Comparison of ENCODE assay signal across 16 mouse cellular contexts in the genomic region with DNA sequence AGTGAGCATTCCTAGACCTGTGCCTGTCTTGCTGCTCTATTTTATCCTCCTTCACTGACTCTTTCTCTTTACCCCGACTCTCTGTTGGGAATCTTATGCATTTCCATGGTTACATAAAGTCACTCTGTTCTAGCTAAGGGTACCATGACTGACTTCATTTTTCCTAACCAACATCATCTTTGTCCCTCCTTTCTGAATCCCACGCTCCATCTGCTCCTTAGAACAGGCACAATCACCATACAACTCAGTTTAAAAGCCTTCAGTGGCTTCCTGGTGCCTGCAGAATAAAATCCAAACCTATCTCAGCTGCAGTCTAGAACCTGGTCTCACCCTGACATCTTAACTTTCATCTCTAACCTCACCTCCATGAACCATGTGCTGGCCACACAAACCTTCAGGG. TPM values are rescaled to one million over a fixed set of nuclear protein-coding genes. Genes with fewer than 3 reads are reported as not detected.
DNase-seq lines count a peak whose midpoint lies in the region; ATAC-seq and TF ChIP-seq lines count a peak whose summit lies in the region.
"Had no signal": no experiment of that assay in that cellular context is flagged by ENCODE, and none has a peak within 500 bp of the region (broad histone marks: within the 10 kb centered on the region; RNA-seq: fewer than 3 reads in every experiment).

No protein-coding gene starts in this region.

- H3K4me2 ChIP-seq in heart, embryonic 16.5 days (ENCODE audit: low read depth, low read length) = no peak overlapping the region
- H3K4me2 ChIP-seq in intestine, postnatal 0 days (replicated peaks; ENCODE audit: low read depth) = 0 out of 2 replicates have a peak overlapping the region, but pooled peaks have one; percentile 21
- H3K4me2 ChIP-seq in liver, embryonic 13.5 days = peak overlapping the region; percentile 58
- no peak overlapping the region for H3K4me2 ChIP-seq in forebrain, embryonic 12.5 days
- H3K4me2 ChIP-seq: hindbrain, embryonic 12.5 days; lung, embryonic 15.5 days; midbrain, embryonic 12.5 days; neural tube, embryonic 13.5 days had no signal

- 73% methylated on average over 2 of the region's 2 CpGs for WGBS in heart, embryonic 16.5 days
- WGBS in intestine, postnatal 0 days = 73% methylated on average over 2 of the region's 2 CpGs
- WGBS in liver, embryonic 13.5 days (ENCODE audit: insufficient replicate concordance) = 67% methylated on average over 2 of the region's 2 CpGs
- 77% methylated on average over 2 of the region's 2 CpGs for WGBS in forebrain, embryonic 12.5 days

- no peak overlapping the region for H3K9ac ChIP-seq in heart, embryonic 16.5 days (ENCODE audit: low read length)
- H3K9ac ChIP-seq in intestine, postnatal 0 days (ENCODE audit: low read depth, low read length) = no peak overlapping the region
- H3K9ac ChIP-seq in liver, embryonic 13.5 days = peak overlapping the region; percentile 50
- H3K9ac ChIP-seq in forebrain, embryonic 12.5 days = no peak overlapping the region
- H3K9ac ChIP-seq: hindbrain, embryonic 12.5 days; lung, embryonic 15.5 days; midbrain, embryonic 12.5 days; neural tube, embryonic 13.5 days had no signal

- no peak for ATAC-seq in heart, embryonic 16.5 days (replicated peaks; ENCODE audit: extremely low read depth, insufficient read depth, low FRiP score)
- ATAC-seq in intestine, postnatal 0 days = no peak
- ATAC-seq in liver, embryonic 13.5 days (ENCODE audit: low read depth) = no peak
- no peak for ATAC-seq in forebrain, embryonic 12.5 days (ENCODE audit: low FRiP score)

- TF ChIP-seq CTCF in intestine, postnatal 0 days (IDR thresholded peaks at IDR 0.05; ENCODE audit: low read depth) = no peak

- no peak for DNase-seq in heart, adult 18-20 months
- no peak for DNase-seq in liver, embryonic 13.5 days
- no peak for DNase-seq in ovary, postnatal 10 days (ENCODE audit: low spot score)
- no peak for DNase-seq in yolk sac, embryonic 10.5 days (ENCODE audit: low spot score)
- DNase-seq: adrenal gland, adult 2 months; cerebellum, adult 11 months; kidney, adult 9 months had no signal

- peaks cover 7% of the 10 kb centered on the region for H3K36me3 ChIP-seq in heart, embryonic 16.5 days (ENCODE audit: control insufficient read depth, insufficient read depth)
- peaks cover 17% of the 10 kb centered on the region for H3K36me3 ChIP-seq in intestine, postnatal 0 days (ENCODE audit: control insufficient read depth, insufficient read depth)
- H3K36me3 ChIP-seq in liver, embryonic 13.5 days = 0 out of 2 replicates have a peak, but pooled peaks cover 4% of the 10 kb centered on the region
- 0 out of 2 replicates have a peak, but pooled peaks cover 2% of the 10 kb centered on the region for H3K36me3 ChIP-seq in forebrain, embryonic 12.5 days (replicated peaks)
- H3K36me3 ChIP-seq: hindbrain, embryonic 12.5 days; lung, embryonic 15.5 days; midbrain, embryonic 12.5 days had no signal

- no peaks in the 10 kb centered on the region for H3K27me3 ChIP-seq in heart, embryonic 16.5 days (ENCODE audit: control insufficient read depth, insufficient read depth, low read length)
- no peaks in the 10 kb centered on the region for H3K27me3 ChIP-seq in intestine, postnatal 0 days (replicated peaks; ENCODE audit: control insufficient read depth, insufficient read depth, low read length)
- no peaks in the 10 kb centered on the region for H3K27me3 ChIP-seq in liver, embryonic 13.5 days
- H3K27me3 ChIP-seq in forebrain, embryonic 12.5 days = no peaks in the 10 kb centered on the region
- H3K27me3 ChIP-seq: hindbrain, embryonic 12.5 days; lung, embryonic 15.5 days; midbrain, embryonic 12.5 days; neural tube, embryonic 13.5 days had no signal

- H3K9me3 ChIP-seq in heart, embryonic 16.5 days (replicated peaks; ENCODE audit: control insufficient read depth, low read length) = no peaks in the 10 kb centered on the region
- no peaks in the 10 kb centered on the region for H3K9me3 ChIP-seq in intestine, postnatal 0 days (ENCODE audit: control insufficient read depth)
- H3K9me3 ChIP-seq in liver, embryonic 13.5 days (replicated peaks) = no peaks in the 10 kb centered on the region
- no peaks in the 10 kb centered on the region for H3K9me3 ChIP-seq in forebrain, embryonic 12.5 days
- H3K9me3 ChIP-seq: hindbrain, embryonic 12.5 days; lung, embryonic 15.5 days; midbrain, embryonic 12.5 days; neural tube, embryonic 13.5 days had no signal

- no peak overlapping the region for H3K4me3 ChIP-seq in heart, embryonic 16.5 days (ENCODE audit: low read length)
- H3K4me3 ChIP-seq in brown adipose tissue, adult 24 weeks (ENCODE audit: insufficient read depth, low read depth, low read length) = no peak overlapping the region
- H3K4me3 ChIP-seq in intestine, postnatal 0 days (ENCODE audit: low read depth, low read length) = no peak overlapping the region
- 0 out of 2 replicates have a peak overlapping the region, but pooled peaks have one; percentile 13 for H3K4me3 ChIP-seq in liver, embryonic 13.5 days (replicated peaks)
- H3K4me3 ChIP-seq in forebrain, embryonic 12.5 days (replicated peaks) = no peak overlapping the region
- H3K4me3 ChIP-seq: hindbrain, embryonic 12.5 days; lung, embryonic 15.5 days; midbrain, embryonic 12.5 days; neural tube, embryonic 13.5 days had no signal

- peak overlapping the region; percentile 48; the same call in 1 of the 2 replicates for H3K27ac ChIP-seq in heart, embryonic 16.5 days (ENCODE audit: low read length)
- H3K27ac ChIP-seq in brown adipose tissue, adult 24 weeks (replicated peaks; ENCODE audit: low read depth, low read length) = 0 out of 2 replicates have a peak overlapping the region, but pooled peaks have one; percentile 59
- no peak overlapping the region for H3K27ac ChIP-seq in intestine, postnatal 0 days (ENCODE audit: low read depth, low read length)
- H3K27ac ChIP-seq in liver, embryonic 13.5 days = peak overlapping the region; percentile 83
- H3K27ac ChIP-seq in forebrain, embryonic 12.5 days = no peak overlapping the region
- H3K27ac ChIP-seq: hindbrain, embryonic 12.5 days; lung, embryonic 15.5 days; midbrain, embryonic 12.5 days; neural tube, embryonic 13.5 days; stomach, postnatal 0 days had no signal

- peaks cover 37% of the 10 kb centered on the region for H3K4me1 ChIP-seq in heart, embryonic 16.5 days (ENCODE audit: control insufficient read depth, insufficient read depth, low read length)
- 0 out of 2 replicates have a peak, but pooled peaks cover 2% of the 10 kb centered on the region for H3K4me1 ChIP-seq in brown adipose tissue, adult 24 weeks (ENCODE audit: control insufficient read depth, insufficient read depth, insufficient read length, low read length)
- H3K4me1 ChIP-seq in intestine, postnatal 0 days (replicated peaks; ENCODE audit: control insufficient read depth, insufficient read depth, low read length) = 0 out of 2 replicates have a peak, but pooled peaks cover 7% of the 10 kb centered on the region
- peaks cover 67% of the 10 kb centered on the region for H3K4me1 ChIP-seq in liver, embryonic 13.5 days (replicated peaks)
- no peaks in the 10 kb centered on the region for H3K4me1 ChIP-seq in forebrain, embryonic 12.5 days
- H3K4me1 ChIP-seq: lung, embryonic 15.5 days; midbrain, embryonic 12.5 days had no signal

RNA-seq across cellular contexts. Expression of gene Pdlim1, which starts 26.9 kb away (rescaled TPM):
- polyA plus RNA-seq in heart, embryonic 16.5 days (2015; fragmentation: Nextera tagmentation; extraction: Ambion mirVana) = 267 and 270 TPM in 2 replicates
- 100 to 1,000 TPM; 119 to 169 TPM for total RNA-seq in heart, adult 18-20 months (2021)
- polyA plus RNA-seq in brown adipose tissue, adult 24 weeks (2012; ENCODE audit: insufficient read depth, insufficient read length, missing spikeins) = 14.0 and 20.5 TPM in 2 replicates
- polyA plus RNA-seq in intestine, postnatal 0 days (2015; fragmentation: Nextera tagmentation; extraction: Ambion mirVana) = 167 and 175 TPM in 2 replicates
- 75.4 and 89.0 TPM in 2 replicates for polyA plus RNA-seq in liver, embryonic 13.5 days (2015; fragmentation: Nextera tagmentation; extraction: Ambion mirVana)
- polyA plus RNA-seq in forebrain, embryonic 12.5 days (2016; fragmentation: Nextera tagmentation; extraction: Ambion mirVana) = 48.9 and 58.9 TPM in 2 replicates

Comparison
In these comparisons a context has a peak if more than half of its experiments do, and no peak if none do; other contexts are left out.
1. H3K27ac ChIP-seq: peak in heart, embryonic 16.5 days (single experiment), brown adipose tissue, adult 24 weeks (single experiment) and liver, embryonic 13.5 days (single experiment); none in intestine, postnatal 0 days (single experiment) and forebrain, embryonic 12.5 days (single experiment).
2. H3K4me2 ChIP-seq: peak in intestine, postnatal 0 days (single experiment) and liver, embryonic 13.5 days (single experiment); none in heart, embryonic 16.5 days (single experiment) and forebrain, embryonic 12.5 days (single experiment).